In genomic region chr10:18022312-18022711, GRCm38 (mm10) we compare ENCODE assay signal across 8 mouse cellular contexts. TPM values are rescaled to one million over a fixed set of nuclear protein-coding genes. Genes with fewer than 3 reads are reported as not detected.
DNase-seq lines count a peak whose midpoint lies in the region; ATAC-seq lines count a peak whose summit lies in the region.

No protein-coding gene starts in this region.

- peak; percentile 48 to 62 for ATAC-seq in hematopoietic stem cell, adult 5-6 weeks (replicated peaks in 1 of 2; ENCODE audit: insufficient read depth in 1 of 2, low FRiP score in 2 of 2, low TSS enrichment in 1 of 2, low read depth in 1 of 2, poor library complexity in 2 of 2, severe bottlenecking in 2 of 2)

- DNase-seq in Muller cell, postnatal 12 days (ENCODE audit: inconsistent ontology term): peak; percentile 57
- DNase-seq in cerebellum, adult 9-10 months: peak; percentile 39
- DNase-seq in forelimb bud, embryonic 11.5 days (ENCODE audit: low read depth, low spot score): peak; percentile 83
- DNase-seq in layer of hippocampus, postnatal 10 days (ENCODE audit: low spot score in 2 of 2): peak; percentile 48 to 59
- peak; percentile 88 for DNase-seq in lung, postnatal 10 days
- peak; percentile 57 for DNase-seq in ovary, postnatal 14 days (ENCODE audit: low spot score)
- peak; percentile 74 for DNase-seq in thymus, postnatal 4 days

RNA-seq across cellular contexts. Expression of gene Abracl, which starts 0.8 kb away (rescaled TPM):
- 233 and 268 TPM in 2 replicates for total RNA-seq in hematopoietic stem cell, adult 5-6 weeks (2017)
- 10 to 100 TPM; 32.0 to 36.8 TPM for total RNA-seq in layer of hippocampus, postnatal 10 days (2021)

RNA-seq across cellular contexts. Expression of gene Reps1, which starts 33.3 kb away (rescaled TPM):
- 72.3 and 81.3 TPM in 2 replicates for total RNA-seq in hematopoietic stem cell, adult 5-6 weeks (2017)
- 10 to 100 TPM; 67.2 to 69.7 TPM for total RNA-seq in layer of hippocampus, postnatal 10 days (2021)

Comparison
In these comparisons a context has a peak if more than half of its experiments do, and no peak if none do; other contexts are left out.
1. Peak in every context shown above with its lines: DNase-seq and ATAC-seq.